ENCODE assay signal across 11 mouse cellular contexts in genomic region chr12:84214495-84215175, GRCm38 (mm10). TPM values are rescaled to one million over a fixed set of nuclear protein-coding genes. Genes with fewer than 3 reads are reported as not detected.
A peak's percentile ranks its signal among the peaks of the same experiment; 100 is the strongest.
DNase-seq lines count a peak whose midpoint lies in the region; ATAC-seq lines count a peak whose summit lies in the region.
"Had no signal": no experiment of that assay in that cellular context is flagged by ENCODE, and none has a peak within 500 bp of the region (broad histone marks: within the 10 kb centered on the region; RNA-seq: fewer than 3 reads in every experiment).

No protein-coding gene starts in this region.

- H3K36me3 ChIP-seq in heart, embryonic 14.5 days (ENCODE audit: control insufficient read depth, insufficient read depth, low read length): peaks cover 8% of the 10 kb centered on the region; the same call in 1 of the 2 replicates
- no peaks in the 10 kb centered on the region for H3K36me3 ChIP-seq in heart, embryonic 15.5 days
- no peaks in the 10 kb centered on the region; the same call in 1 of the 2 replicates for H3K36me3 ChIP-seq in liver, embryonic 16.5 days (ENCODE audit: control insufficient read depth, insufficient read depth)

- 34% methylated on average over 14 of the region's 14 CpGs for WGBS in heart, embryonic 14.5 days
- WGBS in heart, embryonic 15.5 days: 40% methylated on average over 14 of the region's 14 CpGs
- WGBS in liver, embryonic 16.5 days (ENCODE audit: insufficient replicate concordance): 77% methylated on average over 14 of the region's 14 CpGs

- peak overlapping the region; percentile 14 to 45; a peak in 3 of 4 replicates for H3K27ac ChIP-seq in heart, embryonic 14.5 days (replicated peaks in 1 of 2; ENCODE audit: control insufficient read depth in 1 of 2, insufficient read depth in 1 of 2, low read depth in 2 of 2, low read length in 2 of 2)
- H3K27ac ChIP-seq in heart, embryonic 15.5 days: peak overlapping the region; percentile 39
- H3K27ac ChIP-seq in liver, embryonic 16.5 days (ENCODE audit: low read length): peak overlapping the region; percentile 21; the same call in 1 of the 2 replicates

- H3K27me3 ChIP-seq in heart, embryonic 14.5 days (ENCODE audit: control insufficient read depth, insufficient read depth, low read length): no peaks in the 10 kb centered on the region
- H3K27me3 ChIP-seq in heart, embryonic 15.5 days: no peaks in the 10 kb centered on the region
- H3K27me3 ChIP-seq in liver, embryonic 16.5 days (ENCODE audit: control insufficient read depth, insufficient read depth, low read depth, low read length): no peaks in the 10 kb centered on the region

- H3K4me1 ChIP-seq in heart, embryonic 14.5 days (ENCODE audit: control insufficient read depth in 2 of 2, insufficient read depth in 2 of 2, low read length in 2 of 2): peaks cover 51 to 71% of the 10 kb centered on the region in 2 experiments
- peaks cover 75% of the 10 kb centered on the region for H3K4me1 ChIP-seq in heart, embryonic 15.5 days (replicated peaks)
- H3K4me1 ChIP-seq in liver, embryonic 16.5 days (ENCODE audit: control insufficient read depth, low read depth, low read length): peaks cover 69% of the 10 kb centered on the region

- H3K9ac ChIP-seq in heart, embryonic 14.5 days (ENCODE audit: low read length): peak overlapping the region; percentile 38; the same call in 1 of the 2 replicates
- no peak overlapping the region for H3K9ac ChIP-seq in heart, embryonic 15.5 days
- H3K9ac ChIP-seq in liver, embryonic 16.5 days (ENCODE audit: low read depth, low read length): no peak overlapping the region

- ATAC-seq in heart, embryonic 14.5 days (ENCODE audit: insufficient number of reproducible peaks, insufficient read depth, low FRiP score, low read depth): no peak
- ATAC-seq in heart, embryonic 15.5 days (replicated peaks; ENCODE audit: insufficient number of reproducible peaks, insufficient read depth, low FRiP score, low read depth): no peak
- no peak for ATAC-seq in liver, embryonic 16.5 days (ENCODE audit: low read depth)

- H3K4me2 ChIP-seq in heart, embryonic 14.5 days (ENCODE audit: low read length): no peak overlapping the region
- peak overlapping the region; percentile 0; the same call in 1 of the 2 replicates for H3K4me2 ChIP-seq in heart, embryonic 15.5 days
- no peak overlapping the region for H3K4me2 ChIP-seq in liver, embryonic 16.5 days (ENCODE audit: low read depth, low read length)

- no peak overlapping the region for H3K4me3 ChIP-seq in heart, embryonic 14.5 days (ENCODE audit: control insufficient read depth in 1 of 2, insufficient read depth in 1 of 2, low read depth in 1 of 2, low read length in 2 of 2)
- H3K4me3 ChIP-seq in heart, embryonic 15.5 days: no peak overlapping the region
- no peak overlapping the region for H3K4me3 ChIP-seq in liver, embryonic 16.5 days (ENCODE audit: low read depth, low read length)

- intact Hi-C loops in heart, postnatal 25 days (cut with DNase I): loop anchor here (5.0 kb wide), 2 partner anchors 37 to 52 kb away; no protein-coding TSS in a partner anchor

- no peaks in the 10 kb centered on the region for H3K9me3 ChIP-seq in heart, embryonic 14.5 days (ENCODE audit: control insufficient read depth, low read length)
- no peaks in the 10 kb centered on the region for H3K9me3 ChIP-seq in heart, embryonic 15.5 days (replicated peaks)
- no peaks in the 10 kb centered on the region for H3K9me3 ChIP-seq in liver, embryonic 16.5 days (replicated peaks; ENCODE audit: control insufficient read depth, low read length)

- no peak for DNase-seq in heart, postnatal 25 days (ENCODE audit: low spot score)
- DNase-seq in Muller cell, postnatal 12 days (ENCODE audit: inconsistent ontology term): peak; percentile 63
- no peak for DNase-seq in ovary, postnatal 10 days (ENCODE audit: low spot score)
- DNase-seq in cerebellum, adult 18-20 months: no peak
- no peak for DNase-seq in layer of hippocampus, postnatal 36 days
- DNase-seq: adrenal gland, postnatal 14 days; gastrocnemius, postnatal 25 days; right cerebral cortex, adult 18-20 months had no signal

RNA-seq across cellular contexts. Expression of gene Elmsan1, which starts 4.0 kb away (rescaled TPM):
- polyA plus RNA-seq in heart, embryonic 14.5 days (2014; fragmentation: Nextera tagmentation; extraction: Ambion mirVana): 7.1 and 7.4 TPM in 2 replicates
- 10 to 100 TPM; 13.8 to 17.7 TPM for total RNA-seq in heart, postnatal 25 days (2021)
- polyA plus RNA-seq in heart, embryonic 15.5 days (2015; fragmentation: Nextera tagmentation; extraction: Ambion mirVana): 6.0 and 10.0 TPM in 2 replicates
- 6.9 and 7.8 TPM in 2 replicates for polyA plus RNA-seq in liver, embryonic 16.5 days (2015; fragmentation: Nextera tagmentation; extraction: Ambion mirVana)
- total RNA-seq in layer of hippocampus, postnatal 36 days (2021): 10 to 100 TPM; 21.0 to 24.1 TPM
